Mouse (Mus musculus) forebrain, embryonic 16.5 days (tissue): Measurements from ENCODE around the gene Olfr1502. TPM values are rescaled to one million over a fixed set of nuclear protein-coding genes. Genes with fewer than 3 reads are reported as not detected.
"Not testable (repeated sequence)": the region's sequence is repeated elsewhere in the genome, so short reads cannot be mapped to it uniquely, and the experiment has no call there.

Experiments used
- ATAC-seq: fragments of 200-750 bp; cut with Nextera tagmentation; 2 replicates; pipeline ENCODE4 v1.8.0; 2017; ENCODE audit warnings: mild to moderate bottlenecking, moderate library complexity
- H3K27ac ChIP-seq: fragments of 300-500 bp; sonication (generic); 2 replicates; pipeline ENCODE4 v1.5.1; 2014; ENCODE audit warnings: low read length, control low read depth
- H3K27me3 ChIP-seq: fragments of 300-500 bp; sonication (generic); replicated peaks from 2 replicates; pipeline ENCODE4 v1.6.1; 2014; ENCODE audit warnings: low read length; ENCODE audit not compliant: control insufficient read depth, insufficient read depth
- H3K36me3 ChIP-seq: fragments of 300-500 bp; sonication (generic); 2 replicates; pipeline ENCODE4 v1.6.1; 2014; ENCODE audit not compliant: control insufficient read depth, insufficient read depth
- H3K4me1 ChIP-seq: fragments of 300-500 bp; sonication (generic); replicated peaks from 2 replicates; pipeline ENCODE4 v1.6.1; 2014; ENCODE audit warnings: low read length; ENCODE audit not compliant: control insufficient read depth, insufficient read depth
- H3K4me2 ChIP-seq: fragments of 300-500 bp; sonication (generic); 2 replicates; pipeline ENCODE4 v1.6.1; 2014; ENCODE audit warnings: mild to moderate bottlenecking, low read length, control low read depth
- H3K4me3 ChIP-seq: fragments of 300-500 bp; sonication (generic); replicated peaks from 2 replicates; pipeline ENCODE4 v1.5.1; 2014; ENCODE audit warnings: mild to moderate bottlenecking, low read length, control low read depth
- H3K9ac ChIP-seq: fragments of 300-500 bp; sonication (generic); replicated peaks from 2 replicates; pipeline ENCODE4 v1.6.1; 2014; ENCODE audit warnings: low read depth, low read length, control low read depth
- H3K9me3 ChIP-seq: fragments of 300-500 bp; sonication (generic); 2 replicates; pipeline ENCODE4 v1.6.1; 2016; ENCODE audit warnings: low read length; ENCODE audit not compliant: control insufficient read depth
- WGBS: fragments of 180-500 bp; shearing (Covaris S2); extraction: QIAGEN DNeasy Blood & Tissue Kit; methylation state at CpG from one replicate; pipeline ENCODE4 v1.1.7; 2014; 5-methylcytosine and 5-hydroxymethylcytosine counted together
- polyA plus RNA-seq: library from polyadenylated mRNA; unstranded; fragments of >200 nt; fragmentation: Nextera tagmentation; extraction: Ambion mirVana; gene quantifications from 2 replicates; pipeline ENCODE4 v1.2.1, GENCODE M21; 2015

Gene Olfr1502
- polyA plus RNA-seq: not detected in 2 replicates

GRCm38 (mm10) chr19:13861495-13861894 lies at the start of gene Olfr1502:
TSS of gene Olfr1502 (plus strand) at chr19:13861795.
- no peak within 1 kb of the TSS for H3K4me2 ChIP-seq
- no peaks in the 10 kb centered on the region for H3K27me3 ChIP-seq
- no peak within 1 kb of the TSS for H3K27ac ChIP-seq
- ATAC-seq: no peak
- H3K9ac ChIP-seq: no peak within 1 kb of the TSS
- no peaks in the 10 kb centered on the region for H3K36me3 ChIP-seq
- H3K4me3 ChIP-seq: no peak within 1 kb of the TSS
- H3K4me1 ChIP-seq: no peaks in the 10 kb centered on the region
- WGBS: 80% methylated on average over 1 of the region's 1 CpGs
- H3K9me3 ChIP-seq: no peaks in the 10 kb centered on the region

- WGBS: 72% methylated on average over 2 of the region's 2 CpGs
- Histone ChIP-seq H3K27ac (no peak overlapping the region), H3K36me3 (no peaks in the 10 kb centered on the region), H3K4me1 (no peaks in the 10 kb centered on the region), H3K4me2 (no peak overlapping the region), H3K9me3 (no peaks in the 10 kb centered on the region), H3K27me3 (no peaks in the 10 kb centered on the region), H3K4me3 (no peak overlapping the region), H3K9ac (no peak overlapping the region)
- no peak for ATAC-seq
Measured at GRCm38 (mm10) chr19:13812823-13813222, 48.8 kb upstream of the Olfr1502 start.

GRCm38 (mm10) chr19:13818827-13819226 lies 42.8 kb upstream of the Olfr1502 start:
- Histone ChIP-seq H3K36me3 (no peaks in the 10 kb centered on the region), H3K4me3 (no peak overlapping the region), H3K27me3 (no peaks in the 10 kb centered on the region), H3K9me3 (no peaks in the 10 kb centered on the region), H3K9ac (no peak overlapping the region), H3K27ac (no peak overlapping the region), H3K4me1 (no peaks in the 10 kb centered on the region), H3K4me2 (no peak overlapping the region)
- no peak for ATAC-seq
- 34% methylated on average over 5 of the region's 5 CpGs for WGBS

- no peak within 1 kb of the TSS for H3K4me3 ChIP-seq
- no peaks in the 10 kb centered on the region for H3K9me3 ChIP-seq
- no peak within 1 kb of the TSS for H3K27ac ChIP-seq
- no peak within 1 kb of the TSS for H3K9ac ChIP-seq
- no peaks in the 10 kb centered on the region for H3K36me3 ChIP-seq
- no peak for ATAC-seq
- H3K27me3 ChIP-seq: no peaks in the 10 kb centered on the region
- no peak within 1 kb of the TSS for H3K4me2 ChIP-seq
- H3K4me1 ChIP-seq: no peaks in the 10 kb centered on the region
Measured at GRCm38 (mm10) chr19:13819347-13819746, 42.2 kb upstream of the Olfr1502 start, which contains the start of gene Olfr1499. TSS of gene Olfr1499 (minus strand) at chr19:13819447.

GRCm38 (mm10) chr19:13820847-13821246 lies 40.7 kb upstream of the Olfr1502 start:
- Histone ChIP-seq H3K9me3 (no peaks in the 10 kb centered on the region), H3K4me3 (no peak overlapping the region), H3K27ac (no peak overlapping the region), H3K27me3 (no peaks in the 10 kb centered on the region), H3K36me3 (no peaks in the 10 kb centered on the region), H3K4me1 (no peaks in the 10 kb centered on the region), H3K4me2 (no peak overlapping the region), H3K9ac (no peak overlapping the region)
- no peak for ATAC-seq
- WGBS: 63% methylated on average over 5 of the region's 5 CpGs

GRCm38 (mm10) chr19:13828447-13828846 lies 33.1 kb upstream of the Olfr1502 start:
- 65% methylated on average over 3 of the region's 3 CpGs for whole genome bisulfite sequencing

GRCm38 (mm10) chr19:13830388-13830787 lies 31.2 kb upstream of the Olfr1502 start, which contains the start of gene Olfr1500:
TSS of gene Olfr1500 (minus strand) at chr19:13830488.
- Histone ChIP-seq H3K9ac (no peak within 1 kb of the TSS), H3K9me3 (no peaks in the 10 kb centered on the region), H3K27me3 (no peaks in the 10 kb centered on the region), H3K4me2 (no peak within 1 kb of the TSS), H3K36me3 (no peaks in the 10 kb centered on the region), H3K27ac (no peak within 1 kb of the TSS), H3K4me1 (no peaks in the 10 kb centered on the region), H3K4me3 (no peak within 1 kb of the TSS)
- ATAC-seq: no peak

More at GRCm38 (mm10) chr19:13828447-13828846, 33.1 kb upstream of the Olfr1502 start:
- Histone ChIP-seq H3K4me1 (no peaks in the 10 kb centered on the region), H3K27ac (no peak overlapping the region), H3K27me3 (no peaks in the 10 kb centered on the region), H3K9ac (no peak overlapping the region), H3K9me3 (no peaks in the 10 kb centered on the region), H3K4me3 (no peak overlapping the region), H3K36me3 (no peaks in the 10 kb centered on the region), H3K4me2 (no peak overlapping the region)
- no peak for ATAC-seq

GRCm38 (mm10) chr19:13850592-13850991 lies 11.0 kb upstream of the Olfr1502 start, which contains the start of gene Olfr1501:
TSS of gene Olfr1501 (minus strand) at chr19:13850692.
- not testable (repeated sequence) for H3K4me3 ChIP-seq, H3K27me3 ChIP-seq

GRCm38 (mm10) chr19:13897828-13898227 lies 36.2 kb downstream of the Olfr1502 start, which contains the start of gene Olfr1504:
TSS of gene Olfr1504 (minus strand) at chr19:13897928.
- 85% methylated on average over 1 of the region's 1 CpGs for WGBS
- no peak for ATAC-seq
- H3K9ac ChIP-seq: no peak within 1 kb of the TSS
- H3K4me3 ChIP-seq: no peak within 1 kb of the TSS
- H3K27me3 ChIP-seq: no peaks in the 10 kb centered on the region
- no peaks in the 10 kb centered on the region for H3K9me3 ChIP-seq
- no peaks in the 10 kb centered on the region for H3K36me3 ChIP-seq
- H3K4me1 ChIP-seq: no peaks in the 10 kb centered on the region
- no peak within 1 kb of the TSS for H3K4me2 ChIP-seq
- no peak within 1 kb of the TSS for H3K27ac ChIP-seq

More at GRCm38 (mm10) chr19:13850592-13850991, 11.0 kb upstream of the Olfr1502 start, which contains the start of gene Olfr1501:
- H3K9ac ChIP-seq, H3K4me1 ChIP-seq, H3K36me3 ChIP-seq, H3K27ac ChIP-seq, H3K4me2 ChIP-seq, ATAC-seq, H3K9me3 ChIP-seq: not testable (repeated sequence)
